Mouse (Mus musculus): Measurements from ENCODE around the gene Lss.

The Lss gene

DNA sequence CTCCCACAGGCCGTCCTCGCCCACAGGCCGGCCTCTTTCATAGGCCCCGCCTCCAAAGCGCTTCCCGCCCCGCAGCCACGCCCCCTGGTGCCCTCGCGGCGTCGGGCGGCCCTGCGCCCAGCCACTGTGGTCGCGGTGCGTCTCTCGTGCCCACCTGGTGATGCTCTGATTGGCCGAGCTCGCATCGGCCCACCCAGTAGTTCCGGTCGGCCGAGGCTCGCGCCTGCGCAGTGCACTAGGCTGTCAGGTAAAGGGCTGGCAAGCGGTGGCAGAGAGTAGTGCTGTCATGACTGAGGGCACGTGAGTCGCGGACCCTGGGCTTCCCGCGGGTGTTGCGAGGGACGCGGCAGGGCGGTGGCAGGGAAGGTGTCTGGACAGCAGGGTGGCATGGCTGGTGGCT is at the start of gene Lss:
TSS of gene Lss (plus strand) at position 214 of the 400 bp plus-strand sequence.
- in situ Hi-C loops (cut with MboI; ENCODE audit: low sequenced_read_pairs): no loop called here

DNA sequence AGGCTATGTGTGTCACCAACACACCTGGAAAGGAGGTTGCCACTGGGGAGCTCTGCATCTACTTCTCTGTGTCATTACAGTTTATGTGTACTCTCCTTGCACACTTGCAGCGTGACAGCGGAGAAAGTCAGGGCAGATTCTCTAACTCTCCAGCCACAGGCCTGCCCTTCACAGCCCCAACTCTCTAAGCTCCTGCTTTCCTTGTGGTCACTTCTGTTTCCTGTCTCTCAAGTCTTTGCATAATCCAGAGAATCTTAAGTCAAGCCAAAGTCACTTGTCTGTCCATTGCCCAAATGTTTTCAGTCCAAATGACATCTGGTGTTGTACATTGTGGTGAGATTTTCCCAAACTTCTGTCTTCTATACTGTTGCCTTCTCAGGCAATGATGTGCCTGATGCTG is 45.1 kb upstream of the Lss start:
- in situ Hi-C loops (cut with MboI; ENCODE audit: low sequenced_read_pairs): no loop called here

DNA sequence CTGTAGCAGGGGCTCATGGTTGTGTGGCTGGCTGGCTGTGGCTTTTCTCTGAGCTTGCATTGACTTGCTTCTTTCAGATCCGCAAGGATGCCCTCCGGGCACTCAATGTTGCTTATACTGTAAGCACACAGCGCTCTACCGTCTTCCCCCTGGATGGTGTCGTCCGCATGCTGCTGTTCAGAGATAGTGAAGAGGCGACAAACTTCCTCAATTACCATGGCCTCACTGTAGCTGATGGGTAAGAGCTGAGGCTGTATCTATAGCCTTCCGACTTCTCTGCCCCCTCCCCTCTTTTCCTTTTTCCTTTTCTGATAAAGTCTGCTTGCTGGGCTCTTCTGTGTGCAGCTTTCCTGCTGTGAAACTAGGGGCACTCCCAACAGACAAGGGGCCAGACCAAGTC is 43.1 kb upstream of the Lss start:
- in situ Hi-C loops (cut with MboI; ENCODE audit: low sequenced_read_pairs): no loop called here

DNA sequence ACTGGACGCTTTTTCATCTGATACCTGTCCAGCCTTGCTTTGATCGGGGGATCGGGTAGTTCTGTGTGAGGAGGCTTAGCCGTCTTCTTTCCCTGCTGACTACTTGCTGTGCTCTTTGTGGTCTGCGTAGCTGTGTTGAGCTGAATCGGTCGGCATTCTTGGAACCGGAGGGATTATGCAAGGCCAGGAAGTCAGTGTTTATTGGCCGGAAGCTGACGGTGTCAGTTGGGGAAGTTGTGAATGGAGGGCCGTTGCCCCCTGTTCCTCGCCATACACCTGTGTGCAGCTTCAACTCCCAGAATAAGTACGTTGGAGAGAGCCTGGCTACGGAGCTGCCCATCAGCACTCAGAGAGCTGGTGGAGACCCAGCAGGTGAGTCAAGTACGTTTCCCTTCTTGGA is 42.2 kb upstream of the Lss start:
- in situ Hi-C loops (cut with MboI; ENCODE audit: low sequenced_read_pairs): no loop called here

DNA sequence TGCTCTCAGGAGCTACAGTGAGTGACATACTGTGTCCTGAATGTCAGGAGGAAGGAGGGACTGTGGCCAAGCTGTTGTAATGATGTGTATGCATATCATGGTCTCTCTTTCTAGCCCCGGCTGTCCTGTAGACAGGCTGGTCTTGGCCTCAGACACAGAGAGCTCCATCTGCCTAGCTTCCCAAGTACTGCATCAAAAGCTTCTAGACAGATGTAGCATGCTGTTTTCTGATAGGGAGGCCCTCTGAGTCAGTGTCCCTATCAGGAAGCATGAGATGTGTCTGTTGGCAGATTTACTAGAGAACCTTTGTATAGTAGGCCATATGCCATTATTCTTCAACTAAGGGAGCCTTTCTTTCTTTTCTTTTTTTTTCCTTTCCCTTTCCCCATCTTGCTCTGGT is 37.9 kb upstream of the Lss start:
- in situ Hi-C loops (cut with MboI; ENCODE audit: low sequenced_read_pairs): no loop called here

DNA sequence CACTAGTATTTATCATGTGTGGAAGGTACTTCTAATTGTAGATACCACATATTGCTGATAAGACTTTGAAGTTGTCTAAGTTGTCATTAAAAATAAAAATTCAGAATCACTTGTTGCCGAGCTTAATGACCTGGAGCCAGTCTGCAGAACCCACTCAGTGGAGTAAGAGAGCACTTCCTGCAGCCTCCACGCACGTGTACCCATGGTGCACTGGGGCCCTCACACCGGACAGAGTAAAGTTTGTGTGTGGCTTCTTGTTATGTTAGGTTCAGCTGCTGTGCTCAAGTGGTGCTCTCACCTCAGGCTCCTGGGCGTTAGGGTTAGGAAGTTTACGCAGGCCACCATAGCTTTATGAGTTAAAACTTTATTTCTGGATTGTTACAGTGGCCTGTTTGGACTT is 35.9 kb upstream of the Lss start:
- in situ Hi-C loops (cut with MboI; ENCODE audit: low sequenced_read_pairs): no loop called here

DNA sequence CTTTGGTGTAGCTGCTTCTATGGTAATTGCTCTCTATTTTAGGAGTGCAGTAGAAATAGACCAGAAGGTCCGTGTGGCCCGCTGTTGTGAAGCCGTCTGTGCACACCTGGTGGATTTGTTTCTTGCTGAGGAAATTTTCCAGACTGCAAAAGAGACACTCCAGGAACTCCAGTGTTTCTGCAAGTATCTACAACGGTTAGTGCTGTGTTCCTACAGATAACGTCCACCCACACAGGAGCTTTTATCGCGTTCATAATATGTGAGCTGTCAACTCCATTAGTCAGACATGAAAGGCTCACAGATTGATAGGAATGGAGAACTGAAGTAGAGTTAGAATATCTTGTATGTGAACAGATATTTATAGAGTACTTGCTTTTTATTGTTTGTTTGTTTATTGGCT is 35.0 kb upstream of the Lss start:
- in situ Hi-C loops (cut with MboI; ENCODE audit: low sequenced_read_pairs): no loop called here

DNA sequence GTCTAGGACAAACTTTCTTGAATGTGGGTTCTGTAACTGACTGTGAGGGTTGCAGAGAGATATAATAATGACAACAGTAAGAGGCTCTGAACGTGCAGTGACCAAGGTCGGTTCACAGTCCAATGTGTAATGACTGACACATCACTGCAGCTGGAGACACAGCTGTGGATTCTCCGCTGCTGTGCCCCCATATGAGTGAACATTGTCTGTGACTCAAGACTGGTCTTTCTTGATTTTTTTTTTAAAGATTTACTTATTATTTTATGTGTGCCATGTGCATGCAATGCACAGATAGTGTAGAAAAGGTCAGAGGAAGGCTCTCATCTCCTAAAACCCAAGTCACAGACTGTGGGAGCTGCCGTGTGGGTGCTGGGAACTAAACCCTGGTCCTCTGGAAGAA is 33.9 kb upstream of the Lss start:
- in situ Hi-C loops (cut with MboI; ENCODE audit: low sequenced_read_pairs): no loop called here

DNA sequence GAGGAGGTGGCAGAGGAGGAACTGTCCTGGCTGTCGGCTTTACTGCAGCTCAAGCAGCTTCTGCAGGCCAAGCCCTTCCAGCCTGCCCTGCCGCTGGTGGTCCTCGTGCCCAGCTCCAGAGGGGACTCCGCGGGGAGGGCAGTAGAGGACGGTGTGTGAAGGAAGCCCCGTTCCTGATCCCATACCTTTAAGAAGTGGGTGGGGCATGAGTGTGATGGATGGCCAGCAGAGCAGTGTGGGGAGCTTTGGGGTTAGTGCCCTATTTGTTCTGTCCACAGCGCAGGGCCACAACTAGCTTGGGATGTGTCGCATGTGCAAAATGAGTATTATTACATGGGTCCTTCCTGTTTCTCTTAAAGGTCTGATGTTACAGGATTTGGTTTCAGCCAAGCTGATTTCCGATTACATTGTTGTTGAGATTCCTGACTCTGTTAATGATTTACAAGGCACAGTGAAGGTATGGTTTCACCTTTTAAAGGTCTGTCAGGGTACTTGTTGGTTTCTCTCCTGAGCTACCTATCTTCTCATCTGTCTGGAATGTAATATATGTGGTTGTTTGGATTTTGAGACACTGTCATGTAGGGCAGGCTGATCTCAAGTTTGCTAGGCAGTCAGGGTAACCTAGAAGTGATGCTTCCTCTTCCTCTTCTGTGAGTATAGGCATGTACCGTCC is 27.0 kb upstream of the Lss start:
- in situ Hi-C loops (cut with MboI; ENCODE audit: low sequenced_read_pairs): no loop called here

DNA sequence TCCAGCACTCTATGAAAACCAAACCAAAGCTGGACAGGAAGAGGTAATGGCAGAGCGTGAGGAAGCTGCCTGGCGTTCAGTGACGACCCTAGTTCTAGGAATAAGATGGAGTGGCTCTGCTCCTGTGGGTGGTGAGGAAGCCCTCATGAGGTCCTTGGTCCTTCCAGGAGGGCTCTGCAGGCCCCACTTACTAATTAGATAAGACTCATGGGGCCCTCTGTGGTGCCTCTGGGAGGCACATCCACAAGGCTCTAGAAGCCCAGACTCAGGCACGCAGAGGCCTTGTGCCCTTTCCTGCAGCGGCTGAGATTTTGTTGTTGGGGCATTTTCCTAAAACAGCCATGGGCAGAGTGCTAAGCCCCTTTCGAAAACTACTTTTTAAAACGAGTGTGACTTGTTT is 25.5 kb upstream of the Lss start:
- in situ Hi-C loops (cut with MboI; ENCODE audit: low sequenced_read_pairs): no loop called here

DNA sequence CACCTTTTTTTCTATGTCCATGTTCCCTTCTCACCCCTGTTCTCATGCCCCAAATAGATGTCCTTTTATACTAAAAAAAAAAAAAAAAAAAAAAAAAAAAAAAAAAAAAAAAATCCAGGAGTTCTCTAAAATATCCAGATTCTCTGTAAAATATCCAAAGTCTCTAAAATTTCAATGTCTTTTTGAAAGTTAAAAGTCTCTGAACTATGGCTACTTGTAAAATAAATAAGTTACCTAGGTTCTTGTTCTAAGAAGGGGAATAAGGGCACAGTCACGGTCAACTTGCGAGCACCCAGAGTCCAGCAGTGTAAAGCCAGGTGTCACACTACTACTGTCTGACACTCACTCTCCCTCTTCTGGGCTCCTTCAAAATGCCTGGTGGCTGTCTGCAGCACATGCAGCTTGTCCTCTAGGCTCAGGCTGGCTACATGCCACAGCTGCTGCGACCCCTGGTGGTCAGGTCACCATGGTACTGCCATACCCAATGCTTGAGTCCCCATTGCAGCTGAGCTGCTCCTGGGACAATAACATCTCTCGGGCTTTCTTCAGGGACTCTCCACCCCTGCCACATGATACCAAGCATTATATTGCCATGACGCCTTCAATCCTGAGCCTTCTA is 18.3 kb upstream of the Lss start:
- in situ Hi-C loops (cut with MboI; ENCODE audit: low sequenced_read_pairs): no loop called here

DNA sequence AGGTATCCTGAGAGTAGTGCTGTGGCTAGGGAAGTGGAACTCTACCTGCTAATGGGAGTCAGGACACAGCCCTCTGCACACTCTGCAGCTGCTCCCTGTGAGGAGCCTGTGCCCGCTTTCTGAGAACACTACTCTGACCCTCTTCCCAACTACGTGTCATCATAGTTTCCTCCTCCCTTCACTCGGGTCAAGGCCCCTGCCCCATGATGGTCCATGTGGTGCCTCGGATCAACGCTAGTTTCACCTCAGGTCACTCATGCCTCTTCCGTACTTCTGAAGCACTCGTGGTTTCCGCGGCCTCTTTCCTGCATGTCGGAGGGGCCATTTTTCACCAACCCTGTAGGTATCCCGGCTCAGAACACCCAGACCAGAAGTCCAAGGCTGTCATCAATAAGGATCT is 466 bp upstream of the Lss start:
- in situ Hi-C loops (cut with MboI; ENCODE audit: low sequenced_read_pairs): no loop called here

DNA sequence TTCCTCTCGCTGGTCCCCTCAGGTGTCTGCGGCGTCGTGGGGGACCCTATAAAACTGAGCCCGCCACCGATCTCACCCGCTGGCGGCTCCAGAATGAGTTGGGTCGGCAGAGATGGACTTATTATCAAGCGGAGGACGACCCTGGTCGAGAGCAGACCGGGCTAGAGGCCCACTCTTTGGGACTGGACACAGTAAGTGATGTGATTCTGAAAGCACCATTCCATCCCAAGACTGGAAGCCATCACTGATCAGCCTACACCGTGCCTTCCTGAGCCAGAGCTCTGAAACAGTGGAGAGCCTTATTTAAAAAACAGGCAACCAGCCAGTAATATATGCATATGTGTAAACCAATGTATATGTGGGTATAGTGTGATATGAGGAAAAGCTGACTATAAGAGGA is 440 bp downstream of the Lss start:
- in situ Hi-C loops (cut with MboI; ENCODE audit: low sequenced_read_pairs): no loop called here

DNA sequence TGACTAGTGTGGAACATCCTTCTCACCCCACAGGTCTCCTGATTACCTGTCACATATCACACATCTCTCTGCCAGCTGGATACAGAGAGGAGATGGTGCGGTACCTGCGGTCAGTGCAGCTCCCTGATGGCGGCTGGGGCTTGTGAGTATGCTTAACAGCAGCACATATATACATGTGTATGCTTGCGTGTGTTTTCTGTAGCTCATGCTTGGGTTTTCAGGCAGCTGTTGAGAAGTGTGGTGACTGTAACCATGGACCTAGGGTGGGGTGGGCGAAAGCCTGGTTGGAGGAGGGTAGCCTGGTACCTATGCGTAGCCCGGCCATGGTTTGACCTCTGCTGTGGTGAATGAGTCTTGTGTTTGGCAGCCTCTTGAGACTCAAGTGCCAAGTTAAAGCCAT is 4.1 kb downstream of the Lss start:
- in situ Hi-C loops (cut with MboI; ENCODE audit: low sequenced_read_pairs): no loop called here

DNA sequence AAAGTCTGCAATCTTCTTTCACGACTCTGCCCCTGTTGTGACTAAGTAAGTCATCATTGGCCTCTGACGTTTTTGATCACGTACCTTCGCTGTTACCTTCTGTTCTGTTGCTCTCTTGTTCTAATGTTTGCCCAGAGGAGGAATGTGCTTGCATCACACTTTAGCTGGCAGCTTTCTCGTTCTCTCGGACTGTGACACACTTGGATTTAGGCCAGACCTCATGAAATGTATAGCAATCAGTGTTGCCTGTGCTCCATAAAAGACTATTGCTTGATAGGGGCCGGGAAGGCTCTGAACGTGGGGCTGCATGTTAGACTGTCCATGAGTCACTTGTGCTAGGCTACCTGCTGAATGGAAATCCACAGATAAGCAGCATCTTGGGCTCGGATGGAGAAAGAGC is 6.2 kb downstream of the Lss start:
- in situ Hi-C loops (cut with MboI; ENCODE audit: low sequenced_read_pairs): no loop called here

DNA sequence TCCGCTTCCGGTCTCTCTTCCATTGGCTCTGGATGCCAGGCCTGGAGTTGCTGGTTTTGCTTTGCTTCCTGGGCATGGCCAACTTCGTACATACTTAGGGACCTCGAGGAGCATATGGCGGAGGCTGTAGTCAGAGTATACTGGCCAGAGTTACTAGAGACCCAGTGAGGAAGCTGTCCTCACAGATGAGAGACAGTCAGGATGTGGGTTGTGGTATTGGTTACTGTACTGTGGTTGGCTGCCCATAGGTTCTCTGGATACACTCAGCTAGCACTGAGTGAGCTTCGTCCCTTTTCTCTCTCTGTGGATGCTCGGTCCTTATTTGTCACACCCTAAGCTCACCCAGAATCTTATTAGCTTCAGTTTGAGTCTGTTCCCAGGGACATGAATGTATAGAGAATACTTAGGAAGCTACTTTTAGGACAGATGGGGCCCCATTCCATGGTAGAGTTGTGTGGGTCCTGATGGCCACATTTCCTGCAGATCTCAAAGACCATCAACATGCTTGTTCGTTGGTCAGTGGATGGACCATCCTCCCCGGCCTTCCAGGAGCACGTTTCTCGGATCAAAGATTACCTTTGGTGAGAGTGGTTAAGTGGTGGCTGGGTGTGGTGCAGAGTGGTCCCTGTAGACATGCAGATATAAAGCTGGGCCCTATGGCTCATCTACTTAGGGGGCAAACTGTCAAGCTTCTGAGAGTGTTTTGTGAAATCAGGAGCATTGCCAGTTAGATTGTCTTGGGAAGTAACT is 10.1 kb downstream of the Lss start:
- in situ Hi-C loops (cut with MboI; ENCODE audit: low sequenced_read_pairs): no loop called here

DNA sequence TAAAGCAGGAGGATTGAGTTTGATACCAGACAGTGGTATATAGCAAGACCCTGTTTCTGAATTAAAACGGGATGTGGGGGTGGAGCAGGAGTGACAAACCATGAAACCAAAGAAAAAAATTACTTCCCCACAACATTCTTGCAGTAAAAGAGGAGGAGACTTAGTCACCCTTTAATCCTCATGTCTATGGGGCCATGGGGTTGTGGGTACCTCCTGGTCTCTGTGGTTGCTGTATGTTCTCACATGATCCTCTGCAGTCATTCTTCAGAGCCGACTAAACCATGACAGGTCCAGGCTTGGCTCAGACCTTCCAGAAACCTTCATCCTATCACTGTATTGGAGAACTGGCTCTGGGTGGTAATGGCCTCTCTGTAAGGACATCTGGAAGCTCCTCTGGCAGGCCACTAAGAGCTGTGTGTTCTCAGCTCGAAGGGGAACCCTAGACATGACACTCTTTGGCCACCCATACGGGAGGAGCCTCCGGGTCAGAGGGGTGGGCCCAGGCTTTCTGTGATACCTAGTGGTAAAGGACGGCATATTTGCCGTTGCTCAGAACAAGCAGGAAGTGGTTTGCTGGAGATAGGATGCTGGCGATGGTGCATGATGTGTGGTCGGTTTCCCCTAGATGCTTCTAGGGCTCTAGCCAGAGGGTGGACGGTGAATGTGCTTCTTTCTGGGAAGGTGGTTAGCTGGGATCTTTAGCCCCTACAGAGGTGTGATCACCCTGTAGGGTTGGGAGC is 11.4 kb downstream of the Lss start:
- in situ Hi-C loops (cut with MboI; ENCODE audit: low sequenced_read_pairs): no loop called here

DNA sequence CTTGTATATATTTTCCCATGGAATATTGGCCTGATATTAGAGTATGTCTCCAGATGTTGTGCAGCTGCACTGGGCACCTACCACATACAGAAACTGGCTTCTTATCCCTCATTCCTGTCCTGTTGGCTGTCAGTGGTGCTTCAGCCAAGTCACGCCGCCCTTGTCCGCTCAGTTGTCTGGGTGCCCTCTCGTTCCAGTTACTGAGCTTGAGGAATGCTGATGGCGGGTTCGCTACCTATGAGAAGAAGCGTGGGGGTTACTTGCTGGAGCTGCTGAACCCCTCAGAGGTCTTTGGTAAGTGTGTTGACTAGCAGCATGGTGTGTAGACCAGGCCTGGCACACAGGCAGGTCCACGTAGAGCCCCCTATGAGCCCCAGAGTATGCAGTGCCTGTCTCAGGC is 15.2 kb downstream of the Lss start:
- in situ Hi-C loops (cut with MboI; ENCODE audit: low sequenced_read_pairs): no loop called here

DNA sequence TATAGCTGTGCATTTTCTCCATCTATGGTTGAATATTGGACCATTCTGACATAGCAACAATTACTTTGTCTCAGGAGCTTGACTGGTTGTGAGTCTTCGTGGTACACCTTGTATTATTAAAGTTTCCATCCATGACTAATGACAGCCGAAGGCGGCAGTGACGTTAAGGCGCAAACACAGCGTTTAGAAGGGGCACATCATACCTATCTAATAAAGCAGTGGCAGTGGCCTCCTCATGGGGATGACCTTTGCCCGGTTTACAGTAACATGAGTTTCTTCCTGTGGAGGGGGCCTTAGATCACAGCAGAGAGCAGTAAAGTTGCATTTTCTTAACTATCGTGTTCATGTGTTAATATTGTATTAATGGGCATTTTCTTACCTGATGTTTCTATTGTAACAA is 16.8 kb downstream of the Lss start:
- in situ Hi-C loops (cut with MboI; ENCODE audit: low sequenced_read_pairs): no loop called here

DNA sequence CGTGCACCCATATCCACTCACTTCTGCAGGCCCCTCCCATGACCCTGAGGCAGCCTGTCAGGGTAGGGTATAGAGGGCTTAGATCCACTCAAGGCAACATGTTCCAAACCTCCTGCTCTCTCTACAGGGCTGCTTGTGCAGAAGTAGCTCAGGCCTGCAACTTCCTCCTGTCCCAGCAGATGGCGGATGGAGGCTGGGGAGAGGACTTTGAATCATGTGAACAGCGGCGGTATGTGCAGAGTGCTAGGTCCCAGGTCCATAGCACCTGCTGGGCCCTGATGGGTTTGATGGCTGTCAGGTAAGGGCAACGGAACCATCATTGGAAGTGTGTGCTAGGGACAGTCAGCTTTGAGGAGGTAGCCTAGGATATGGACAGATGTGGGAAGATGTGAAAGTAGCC is 19.1 kb downstream of the Lss start:
- in situ Hi-C loops (cut with MboI; ENCODE audit: low sequenced_read_pairs): no loop called here

DNA sequence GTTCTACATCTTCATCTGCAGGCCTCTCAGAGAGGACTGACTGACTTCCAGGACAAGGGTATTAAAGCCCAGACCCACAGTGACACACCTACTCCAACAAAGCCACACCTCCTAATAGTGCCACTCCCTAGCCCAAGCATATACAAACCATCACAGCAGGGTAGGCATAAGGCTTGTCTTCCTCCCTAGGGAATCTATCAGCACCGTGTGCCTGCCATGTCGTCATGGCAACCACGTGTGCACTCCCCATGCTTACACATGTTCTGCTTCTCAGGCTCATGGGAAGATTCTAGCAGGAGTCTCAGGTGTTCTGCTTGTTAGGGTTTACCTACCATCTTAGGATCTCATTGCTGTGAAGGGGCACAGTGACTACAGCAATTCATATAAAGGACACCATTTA is 20.2 kb downstream of the Lss start:
- in situ Hi-C loops (cut with MboI; ENCODE audit: low sequenced_read_pairs): no loop called here

DNA sequence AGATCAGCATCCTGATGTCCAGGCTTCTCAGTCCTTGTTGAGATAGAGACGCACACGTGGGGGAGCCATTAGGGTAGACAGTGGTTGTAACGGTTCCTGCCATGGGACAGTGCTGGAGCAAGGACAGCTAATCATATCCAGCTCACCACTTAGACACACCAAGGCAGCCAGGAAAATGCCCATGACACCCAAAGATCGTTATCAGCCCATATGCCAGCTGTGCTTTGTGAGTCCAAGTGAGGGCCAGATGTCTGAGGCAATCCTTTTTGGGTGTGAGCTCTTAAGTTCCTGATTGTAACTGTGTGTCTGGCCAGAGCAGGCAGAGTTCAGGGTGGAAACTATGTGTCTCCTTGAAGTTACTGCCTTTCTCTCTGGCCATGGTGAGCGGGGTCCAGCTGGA is 22.7 kb downstream of the Lss start:
- in situ Hi-C loops (cut with MboI; ENCODE audit: low sequenced_read_pairs): no loop called here
